Mouse (Mus musculus): ENCODE measurements around the gene Zfp800.

Gene Zfp800

GRCm38 (mm10) chr6:28203454-28203853 is 194.4 kb downstream of the Zfp800 start:
- no peak for DNase-seq (ENCODE audit: low read depth)

- no peak for DNase-seq (ENCODE audit: low read depth)
Observed at GRCm38 (mm10) chr6:28202833-28203232, 195.0 kb downstream of the Zfp800 start.

GRCm38 (mm10) chr6:28193901-28194300 is 203.9 kb downstream of the Zfp800 start:
- no peak for DNase-seq (ENCODE audit: low read depth)

- no peak for DNase-seq (ENCODE audit: low read depth)
Observed at GRCm38 (mm10) chr6:28191935-28192334, 205.9 kb downstream of the Zfp800 start.
